Comparison of ENCODE assay signal across 8 mouse cellular contexts in the genomic region with DNA sequence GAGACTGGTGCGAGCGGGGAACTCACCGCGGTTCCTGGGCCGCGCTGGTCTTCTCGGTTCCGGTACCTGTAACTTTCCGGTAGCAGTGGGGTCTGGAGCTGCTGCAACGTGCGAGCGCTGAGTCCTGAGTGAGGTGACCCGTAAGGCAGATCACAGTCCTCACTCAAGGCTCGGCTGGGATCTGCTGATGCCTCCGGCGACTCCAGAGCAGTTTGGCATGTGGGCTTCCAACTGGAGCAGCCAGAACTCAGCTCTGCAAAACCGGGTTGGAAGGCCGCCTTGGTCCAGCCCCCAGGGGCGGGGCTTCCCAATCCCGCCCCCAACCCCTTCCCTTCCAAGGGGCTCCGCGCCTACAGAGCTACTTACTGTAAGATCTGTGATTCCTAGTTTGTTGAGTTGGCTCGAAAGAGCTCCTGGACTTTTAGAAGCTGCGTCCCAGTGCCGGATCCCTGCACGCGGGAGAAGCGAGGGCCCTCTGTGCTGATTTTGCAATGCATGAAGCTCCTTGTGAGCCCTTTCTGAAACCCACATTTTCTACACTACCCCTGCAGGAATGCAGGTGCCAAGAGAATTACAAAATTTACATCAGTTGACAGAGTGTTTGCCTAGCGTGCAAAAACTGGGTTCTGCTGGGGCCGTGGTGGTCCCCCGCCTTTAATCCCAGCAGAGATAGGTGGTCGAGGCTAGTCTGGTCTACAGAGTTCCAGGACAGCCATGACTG. TPM values are rescaled to one million over a fixed set of nuclear protein-coding genes. Genes with fewer than 3 reads are reported as not detected.
DNase-seq lines count a peak whose midpoint lies in the region; ATAC-seq and TF ChIP-seq lines count a peak whose summit lies in the region.

No protein-coding gene starts in this region.

- peak overlapping the region; percentile 63 for H3K27ac ChIP-seq in embryonic fibroblast, embryonic 13.5 days (ENCODE audit: insufficient read depth, low read length)
- peak overlapping the region; percentile 81 for H3K27ac ChIP-seq in heart, embryonic 10.5 days
- H3K27ac ChIP-seq in kidney, embryonic 14.5 days (ENCODE audit: low read depth, low read length) = peak overlapping the region; percentile 71; the same call in 1 of the 2 replicates
- peak overlapping the region; percentile 55 for H3K27ac ChIP-seq in limb, embryonic 15.5 days
- H3K27ac ChIP-seq in midbrain, postnatal 0 days (ENCODE audit: low read depth, low read length) = peak overlapping the region; percentile 38; the same call in 1 of the 2 replicates

- H3K27me3 ChIP-seq in heart, embryonic 10.5 days (ENCODE audit: insufficient read depth, poor library complexity, severe bottlenecking) = no peaks in the 10 kb centered on the region
- no peaks in the 10 kb centered on the region for H3K27me3 ChIP-seq in kidney, embryonic 14.5 days (ENCODE audit: control insufficient read depth, insufficient read depth, low read length)
- no peaks in the 10 kb centered on the region for H3K27me3 ChIP-seq in limb, embryonic 15.5 days
- no peaks in the 10 kb centered on the region for H3K27me3 ChIP-seq in midbrain, postnatal 0 days (ENCODE audit: insufficient read depth, low read length)

- WGBS in heart, embryonic 10.5 days = under 1% methylated on average over 32 of the region's 32 CpGs
- WGBS in kidney, embryonic 14.5 days = 2% methylated on average over 32 of the region's 32 CpGs
- WGBS in limb, embryonic 15.5 days = under 1% methylated on average over 32 of the region's 32 CpGs
- WGBS in midbrain, postnatal 0 days = 1% methylated on average over 32 of the region's 32 CpGs

- H3K9ac ChIP-seq in kidney, embryonic 14.5 days (ENCODE audit: low read depth, low read length) = peak overlapping the region; percentile 66
- H3K9ac ChIP-seq in limb, embryonic 15.5 days = peak overlapping the region; percentile 33
- H3K9ac ChIP-seq in midbrain, postnatal 0 days (replicated peaks; ENCODE audit: low read length, poor library complexity, severe bottlenecking) = peak overlapping the region; percentile 50

- no peak for TF ChIP-seq CTCF in embryonic fibroblast, embryonic 13.5 days (IDR thresholded peaks at IDR 0.05; ENCODE audit: borderline replicate concordance, insufficient read depth, low read length)
- no peak for TF ChIP-seq CTCF in midbrain, postnatal 0 days (IDR thresholded peaks at IDR 0.05)

- no peaks in the 10 kb centered on the region for H3K9me3 ChIP-seq in heart, embryonic 10.5 days
- no peaks in the 10 kb centered on the region for H3K9me3 ChIP-seq in kidney, embryonic 14.5 days (ENCODE audit: control insufficient read depth, low read length)
- no peaks in the 10 kb centered on the region for H3K9me3 ChIP-seq in limb, embryonic 15.5 days
- no peaks in the 10 kb centered on the region for H3K9me3 ChIP-seq in midbrain, postnatal 0 days (ENCODE audit: low read length)

- no peaks in the 10 kb centered on the region for H3K36me3 ChIP-seq in heart, embryonic 10.5 days
- H3K36me3 ChIP-seq in kidney, embryonic 14.5 days (ENCODE audit: control insufficient read depth, insufficient read depth, low read length) = peaks cover 4% of the 10 kb centered on the region; the same call in 1 of the 2 replicates
- no peaks in the 10 kb centered on the region for H3K36me3 ChIP-seq in limb, embryonic 15.5 days
- no peaks in the 10 kb centered on the region for H3K36me3 ChIP-seq in midbrain, postnatal 0 days (ENCODE audit: insufficient read depth, low read length)

- H3K4me3 ChIP-seq in embryonic fibroblast, embryonic 13.5 days (ENCODE audit: insufficient read depth, low read length) = peak overlapping the region; percentile 94
- H3K4me3 ChIP-seq in heart, embryonic 10.5 days = peak overlapping the region; percentile 73
- peak overlapping the region; percentile 56 for H3K4me3 ChIP-seq in kidney, embryonic 14.5 days (ENCODE audit: low read length)
- H3K4me3 ChIP-seq in limb, embryonic 15.5 days = peak overlapping the region; percentile 62
- peak overlapping the region; percentile 51 for H3K4me3 ChIP-seq in midbrain, postnatal 0 days (ENCODE audit: low read depth, low read length)

- no peaks in the 10 kb centered on the region for H3K4me1 ChIP-seq in embryonic fibroblast, embryonic 13.5 days (ENCODE audit: control insufficient read depth, insufficient read depth, low read length)
- peaks cover 13% of the 10 kb centered on the region for H3K4me1 ChIP-seq in heart, embryonic 10.5 days
- H3K4me1 ChIP-seq in kidney, embryonic 14.5 days (ENCODE audit: control insufficient read depth, insufficient read depth, low read length) = peaks cover 4% of the 10 kb centered on the region
- H3K4me1 ChIP-seq in limb, embryonic 15.5 days = peaks cover 9% of the 10 kb centered on the region; the same call in 1 of the 2 replicates
- peaks cover 5% of the 10 kb centered on the region for H3K4me1 ChIP-seq in midbrain, postnatal 0 days (ENCODE audit: insufficient read depth, low read length)

- TF ChIP-seq POLR2A in embryonic fibroblast, embryonic 13.5 days (IDR thresholded peaks at IDR 0.05; ENCODE audit: low read depth, low read length) = peak; percentile 99

- peak; percentile 95 for ATAC-seq in kidney, embryonic 14.5 days (ENCODE audit: low FRiP score, low TSS enrichment)
- ATAC-seq in limb, embryonic 15.5 days (ENCODE audit: insufficient number of reproducible peaks, low FRiP score, low TSS enrichment, low read depth) = peak; percentile 87
- peak; percentile 87 for ATAC-seq in midbrain, postnatal 0 days (ENCODE audit: low FRiP score)

- DNase-seq in B cell, adult 2 months = peak; percentile 59 to 64
- peak; percentile 94 for DNase-seq in brain, adult 2 months (ENCODE audit: low read depth, low spot score)
- DNase-seq in heart, embryonic 10.5 days (ENCODE audit: low spot score) = peak; percentile 90
- DNase-seq in midbrain, postnatal 0 days (ENCODE audit: low spot score) = peak; percentile 91
- DNase-seq in spleen, postnatal 36 days (ENCODE audit: low spot score in 2 of 2) = peak; percentile 47 to 50

- H3K4me2 ChIP-seq in kidney, embryonic 14.5 days (replicated peaks; ENCODE audit: low read depth, low read length) = peak overlapping the region; percentile 81
- H3K4me2 ChIP-seq in limb, embryonic 15.5 days = peak overlapping the region; percentile 83
- H3K4me2 ChIP-seq in midbrain, postnatal 0 days (ENCODE audit: low read depth, low read length, poor library complexity, severe bottlenecking) = peak overlapping the region; percentile 87

RNA-seq across cellular contexts. Expression of gene Psph, which starts 8.1 kb away (rescaled TPM):
- polyA plus RNA-seq in embryonic fibroblast, embryonic 13.5 days (2011; ENCODE audit: insufficient read length, low read depth, missing spikeins) = 45.5 and 50.0 TPM in 2 replicates
- polyA plus RNA-seq in heart, embryonic 10.5 days (2016; fragmentation: Nextera tagmentation; extraction: Ambion mirVana) = 36.3 and 55.4 TPM in 2 replicates
- polyA plus RNA-seq in kidney, embryonic 14.5 days (2014; fragmentation: Nextera tagmentation; extraction: Ambion mirVana) = 61.9 and 68.2 TPM in 2 replicates
- polyA plus RNA-seq in limb, embryonic 15.5 days (2015; fragmentation: Nextera tagmentation; extraction: Ambion mirVana) = 35.5 and 38.1 TPM in 2 replicates
- total RNA-seq in midbrain, postnatal 0 days (2014; rRNA removed) = 18.5 and 33.1 TPM in 2 replicates
- 40.3 and 42.0 TPM in 2 replicates for polyA plus RNA-seq in midbrain, postnatal 0 days (2015; fragmentation: Nextera tagmentation; extraction: Ambion mirVana)

RNA-seq across cellular contexts. Expression of gene Nipsnap2, which starts 54.3 kb away (rescaled TPM):
- 59.7 and 61.6 TPM in 2 replicates for polyA plus RNA-seq in embryonic fibroblast, embryonic 13.5 days (2011; ENCODE audit: insufficient read length, low read depth, missing spikeins)
- polyA plus RNA-seq in heart, embryonic 10.5 days (2016; fragmentation: Nextera tagmentation; extraction: Ambion mirVana) = 140 and 220 TPM in 2 replicates
- 117 and 137 TPM in 2 replicates for polyA plus RNA-seq in kidney, embryonic 14.5 days (2014; fragmentation: Nextera tagmentation; extraction: Ambion mirVana)
- polyA plus RNA-seq in limb, embryonic 15.5 days (2015; fragmentation: Nextera tagmentation; extraction: Ambion mirVana) = 109 and 131 TPM in 2 replicates
- 66.7 and 79.0 TPM in 2 replicates for total RNA-seq in midbrain, postnatal 0 days (2014; rRNA removed)
- polyA plus RNA-seq in midbrain, postnatal 0 days (2015; fragmentation: Nextera tagmentation; extraction: Ambion mirVana) = 108 and 109 TPM in 2 replicates

Comparison
In these comparisons a context has a peak if more than half of its experiments do, and no peak if none do; other contexts are left out.
1. Peak in every context shown above with its lines: DNase-seq, ATAC-seq, H3K4me3 ChIP-seq and H3K27ac ChIP-seq.